Mouse (Mus musculus): ENCODE measurements around the gene Impdh1.

DNA sequence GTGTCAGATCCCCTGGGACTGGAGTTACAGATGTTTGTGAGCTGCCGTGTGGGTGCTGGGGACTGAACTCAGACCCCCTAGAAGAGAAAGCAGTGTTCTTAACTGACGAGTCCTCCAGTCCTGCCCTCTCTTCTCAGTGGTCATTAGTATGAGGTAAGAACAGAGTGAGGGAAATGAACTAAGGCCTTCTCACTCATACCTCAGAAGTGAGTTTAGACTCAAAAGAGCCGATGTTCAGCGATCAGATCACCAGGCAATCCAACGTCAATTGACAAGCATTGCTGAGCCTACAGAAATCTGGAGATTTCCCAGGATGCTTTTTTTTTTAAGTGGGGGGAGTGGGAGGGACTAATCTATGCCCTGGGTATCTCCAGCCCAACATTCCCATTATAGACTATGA, 59.8 kb downstream of the Impdh1 start:
- TF ChIP-seq GATA1 (IDR thresholded peaks at IDR 0.05; ENCODE audit: low read length) (no peak), TAL1 (IDR thresholded peaks at IDR 0.05; ENCODE audit: low read length) (no peak)
